Mouse (Mus musculus) retina, postnatal 7 days (tissue): ENCODE results near the gene Stat4.
"Not testable (repeated sequence)": the region's sequence is repeated elsewhere in the genome, so short reads cannot be mapped to it uniquely, and the experiment has no call there.

Source experiments
- DNase-seq: peaks from one replicate; pipeline ENCODE4 v3.0.0-alpha.2; 2012; ENCODE audit warnings: low read depth, low spot score

Gene Stat4

DNA sequence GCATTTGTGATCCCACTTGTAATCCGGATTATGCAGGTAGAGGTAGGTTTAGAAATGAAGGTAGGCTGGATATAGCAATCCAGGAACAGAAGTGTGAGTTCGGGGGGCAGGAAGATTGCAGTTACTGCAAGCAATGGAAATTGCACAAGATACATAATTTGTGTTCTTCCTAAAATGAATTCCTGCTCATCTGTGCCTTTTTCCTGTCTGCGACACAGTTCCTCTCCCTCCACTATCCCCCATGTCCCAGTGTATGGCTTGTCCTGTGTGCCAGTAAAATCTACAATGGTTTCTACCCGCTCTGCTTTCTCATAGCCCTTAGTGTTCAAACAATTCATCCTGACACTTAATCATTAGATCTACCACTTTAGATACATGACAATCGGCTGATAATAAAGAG is 41.7 kb downstream of the Stat4 start:
- no peak for DNase-seq

DNA sequence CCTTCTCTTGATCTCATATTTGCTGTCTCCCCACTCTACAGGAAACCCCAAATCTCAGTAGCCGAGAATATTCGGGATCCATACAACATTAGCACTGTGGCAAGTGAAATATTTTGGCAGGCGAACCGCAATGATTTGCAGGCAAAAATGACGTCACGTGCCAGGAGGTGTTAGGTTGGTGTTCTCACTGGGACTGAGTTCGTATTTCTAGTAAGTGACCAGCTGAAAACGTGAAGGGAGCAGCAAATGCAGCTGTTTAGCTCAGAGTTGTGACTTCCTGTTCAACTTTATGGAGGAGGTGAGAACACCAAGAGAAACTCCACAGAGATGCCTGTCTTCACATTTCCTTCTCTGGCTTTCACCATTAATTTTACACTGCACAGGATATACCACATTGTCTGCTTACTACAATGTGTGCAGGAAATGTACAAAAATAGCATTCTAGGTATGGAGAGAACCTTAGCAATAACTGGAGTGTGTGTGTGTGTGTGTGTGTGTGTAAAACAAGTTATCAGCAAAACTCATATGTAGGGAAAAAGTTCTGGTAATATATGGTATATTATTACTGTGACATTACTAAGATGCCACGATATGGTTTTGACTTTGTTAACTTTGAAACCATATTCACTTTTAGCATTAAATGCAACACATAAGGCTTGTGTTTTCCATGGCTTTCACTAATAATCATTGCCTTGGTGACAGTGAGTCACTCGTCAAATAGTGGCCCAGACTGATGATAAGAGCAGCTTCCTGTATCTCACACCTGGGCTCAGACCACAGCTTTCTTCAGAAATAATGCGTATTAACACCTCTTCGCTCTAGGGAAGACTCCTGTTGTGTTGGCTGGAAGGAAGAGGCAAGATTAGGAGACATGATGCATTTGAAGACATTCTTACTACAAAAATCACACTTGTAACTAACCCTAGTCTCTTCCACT is 48.1 kb downstream of the Stat4 start:
- DNase-seq = no peak

DNA sequence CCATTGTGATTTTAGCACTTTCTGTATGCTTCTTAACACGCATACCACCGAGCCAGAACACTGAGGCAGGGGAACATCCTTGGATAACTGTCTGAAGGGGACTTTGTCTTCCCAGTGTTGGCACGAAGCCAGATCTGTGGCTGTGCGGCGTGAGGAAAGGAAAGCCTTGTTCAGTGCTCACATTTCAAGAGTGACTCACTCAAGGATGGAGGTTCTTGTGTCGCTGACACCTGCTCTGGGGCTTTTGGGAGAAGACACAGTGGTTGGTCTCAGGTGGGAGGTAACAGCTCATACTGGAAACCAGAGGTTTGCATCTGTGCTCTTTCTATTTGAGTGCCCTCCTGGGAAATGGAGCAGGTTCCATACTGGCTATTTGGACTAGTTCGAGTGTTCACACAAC is 52.2 kb downstream of the Stat4 start:
- no peak for DNase-seq

DNA sequence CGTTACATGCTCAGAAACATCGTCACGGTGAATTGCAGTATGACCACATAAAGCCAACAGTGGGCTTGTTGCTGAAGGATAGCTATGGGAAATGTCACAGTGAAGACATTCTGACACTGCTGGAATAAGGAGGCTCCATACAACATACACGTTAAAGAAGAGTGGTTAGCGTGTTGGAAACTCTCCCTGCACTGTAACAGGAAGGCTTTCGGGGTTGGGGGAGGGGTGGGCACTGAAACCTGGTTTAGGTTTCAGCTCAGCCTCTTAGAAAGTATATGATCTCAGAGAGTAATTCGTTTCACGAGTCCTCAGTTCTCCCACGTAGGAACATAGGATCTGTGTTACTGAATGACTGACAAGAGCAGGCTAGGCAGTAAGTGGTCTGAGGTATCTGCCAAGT is 52.7 kb downstream of the Stat4 start:
- no peak for DNase-seq

DNA sequence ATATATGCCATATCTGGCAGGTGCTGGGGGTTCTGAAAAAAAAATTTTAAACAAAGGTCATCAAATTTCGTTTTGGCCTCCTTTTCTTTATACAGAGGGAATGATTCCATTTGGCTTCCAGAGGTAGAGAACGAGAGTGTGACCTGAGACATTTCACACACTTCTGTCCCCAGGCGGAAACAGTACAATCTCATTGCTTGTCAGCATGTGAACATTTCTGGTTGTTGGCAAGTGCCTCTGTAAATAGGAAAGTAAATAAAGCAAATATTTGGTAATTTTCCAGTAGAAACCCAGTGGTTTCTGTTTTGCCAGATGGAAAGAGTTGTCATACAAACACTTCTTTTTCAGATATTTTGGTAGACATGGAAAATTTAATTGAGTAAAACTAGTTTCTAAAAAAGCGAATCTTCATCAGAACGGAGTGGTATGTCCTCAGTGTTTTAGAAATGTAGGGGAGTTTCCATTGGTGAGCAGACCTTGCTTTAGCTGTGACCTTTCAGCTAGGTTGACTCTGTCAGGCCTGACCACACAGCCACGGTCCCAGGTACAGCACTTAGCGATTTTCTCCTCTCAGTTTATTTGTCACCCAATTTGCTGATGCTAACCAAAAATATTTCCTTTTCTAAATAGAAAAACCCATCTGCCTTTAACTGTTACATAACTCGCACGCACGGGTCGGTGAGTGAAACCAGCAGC is 53.6 kb downstream of the Stat4 start:
- DNase-seq = no peak

DNA sequence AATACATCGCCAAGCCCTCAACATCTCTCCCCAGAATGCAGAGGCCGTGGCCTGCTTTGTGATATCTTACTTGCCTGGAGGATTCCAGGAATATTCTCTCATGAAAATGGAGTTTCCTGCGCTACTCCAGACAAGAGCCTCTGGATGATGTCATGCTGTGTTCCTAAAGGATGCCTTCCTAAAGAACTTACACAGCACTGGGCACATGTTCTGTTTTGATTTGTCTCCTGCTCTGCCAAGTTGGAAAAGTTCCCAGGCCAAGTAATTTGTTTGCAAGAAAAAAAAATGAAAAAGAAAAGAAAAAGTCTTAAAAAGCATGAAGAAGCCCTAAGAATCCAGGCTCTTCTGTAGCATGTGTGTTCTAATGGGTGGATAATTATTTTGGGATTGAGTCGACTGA is 56.2 kb downstream of the Stat4 start:
- no peak for DNase-seq

DNA sequence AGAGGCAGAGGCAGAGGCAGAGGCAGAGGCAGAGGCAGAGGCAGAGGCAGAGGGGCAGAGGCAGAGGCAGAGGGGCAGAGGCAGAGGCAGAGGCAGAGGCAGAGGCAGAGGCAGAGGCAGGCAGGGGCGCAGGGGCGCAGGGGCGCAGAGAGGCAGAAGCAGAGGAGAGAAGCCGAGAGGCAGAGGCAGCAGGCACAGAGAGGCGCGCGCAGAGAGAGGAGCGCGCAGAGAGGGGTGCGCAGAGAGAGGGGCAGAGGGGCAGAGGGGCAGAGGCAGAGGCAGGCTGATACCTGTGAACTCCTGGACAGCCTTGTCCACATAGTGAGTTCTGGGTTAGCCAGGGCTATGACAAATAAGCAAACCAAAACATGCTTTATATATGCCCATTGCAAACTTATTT is 59.9 kb downstream of the Stat4 start:
- not testable (repeated sequence) for DNase-seq

DNA sequence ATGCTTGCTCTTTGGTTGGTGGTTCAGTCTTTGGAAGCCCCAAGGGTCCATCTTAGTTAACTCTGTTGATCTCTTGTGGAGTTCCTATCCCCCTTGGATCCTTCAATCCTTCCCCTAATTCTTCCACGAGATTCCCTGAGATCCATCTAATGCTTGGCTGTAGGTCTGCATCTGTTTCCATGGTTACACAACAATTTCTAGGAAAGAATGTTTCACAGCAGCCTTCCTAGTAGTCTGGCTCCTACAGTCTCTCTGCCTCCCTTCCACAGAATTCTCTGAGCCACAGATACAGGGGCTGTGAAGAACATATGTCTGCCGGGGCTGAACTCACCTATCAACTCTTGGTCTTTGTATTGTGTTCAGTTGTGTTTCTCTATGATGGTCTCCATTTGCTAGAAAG is 61.8 kb downstream of the Stat4 start:
- no peak for DNase-seq

DNA sequence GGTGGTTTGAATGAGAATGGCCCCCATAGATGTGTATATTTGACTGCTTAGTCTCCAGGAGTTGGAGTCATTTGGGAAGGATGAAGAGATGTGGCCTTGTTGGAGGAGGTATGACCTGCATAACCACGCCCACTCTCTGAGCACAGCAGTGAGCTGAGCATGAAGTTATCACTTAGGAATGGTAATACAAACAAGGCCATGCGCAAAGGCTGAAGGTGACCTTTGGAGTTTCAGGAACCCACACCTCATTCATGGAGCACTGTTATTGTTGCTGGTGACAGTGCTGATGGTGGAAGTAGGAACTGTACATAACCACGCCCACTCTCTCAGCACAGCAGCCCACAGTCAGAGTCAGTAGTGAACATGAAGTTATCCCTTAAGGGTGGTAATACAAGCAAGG is 62.9 kb downstream of the Stat4 start:
- no peak for DNase-seq

DNA sequence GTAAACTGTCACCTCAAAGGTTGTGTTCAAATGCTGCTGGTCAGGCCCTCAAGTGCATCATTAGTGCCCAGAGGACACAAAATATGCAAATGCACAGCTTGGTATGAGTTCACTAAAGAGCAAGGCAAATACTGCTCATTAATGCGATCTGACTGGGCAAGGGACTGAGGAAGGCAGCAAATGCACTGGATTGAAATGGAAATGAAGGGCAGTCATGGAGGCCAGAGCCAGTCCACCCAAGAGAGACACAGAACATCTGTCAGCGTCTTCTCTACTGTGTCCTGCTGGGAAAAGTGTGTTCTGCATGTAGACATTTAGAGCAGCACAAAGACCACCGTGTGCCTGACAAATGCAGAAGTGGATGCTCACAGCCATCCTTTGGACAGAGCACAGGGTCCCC is 64.6 kb downstream of the Stat4 start:
- DNase-seq = no peak

DNA sequence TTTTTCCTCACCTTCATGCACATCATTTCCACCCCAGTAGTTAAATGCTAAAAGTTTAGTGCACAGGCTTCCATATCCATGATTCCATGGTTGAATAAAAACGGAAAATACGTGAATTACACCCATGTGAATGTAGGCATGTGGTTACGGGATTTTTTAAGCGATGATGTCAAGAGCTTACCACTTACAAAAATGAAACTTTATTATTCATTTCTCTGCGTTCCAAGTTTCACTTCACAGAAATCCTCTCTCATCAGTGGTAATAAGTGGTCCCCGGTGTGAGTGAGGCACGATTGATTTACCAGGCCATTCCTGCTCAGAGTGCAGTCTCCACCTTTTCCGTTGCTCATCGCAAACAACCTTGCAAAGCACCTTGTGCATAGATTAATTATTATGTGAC is 66.0 kb downstream of the Stat4 start:
- no peak for DNase-seq

DNA sequence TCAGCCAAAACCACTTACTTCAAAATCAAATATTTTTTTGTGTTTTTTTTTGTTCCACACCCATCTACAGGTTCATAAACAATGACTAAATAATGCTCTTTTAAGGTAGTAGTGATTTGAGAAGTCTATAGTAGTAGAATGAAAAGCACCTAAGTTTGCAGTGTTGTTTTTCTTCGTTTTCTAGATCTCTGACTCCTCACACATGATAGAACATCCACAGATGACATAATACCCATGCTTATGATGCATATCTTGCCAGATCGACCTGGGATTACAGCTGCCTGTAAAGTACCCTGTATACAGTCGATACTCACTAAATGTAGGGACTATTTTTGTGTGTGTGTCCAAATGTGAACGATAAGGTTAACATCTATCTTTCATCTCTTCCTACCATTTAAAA is 69.0 kb downstream of the Stat4 start:
- DNase-seq = no peak

DNA sequence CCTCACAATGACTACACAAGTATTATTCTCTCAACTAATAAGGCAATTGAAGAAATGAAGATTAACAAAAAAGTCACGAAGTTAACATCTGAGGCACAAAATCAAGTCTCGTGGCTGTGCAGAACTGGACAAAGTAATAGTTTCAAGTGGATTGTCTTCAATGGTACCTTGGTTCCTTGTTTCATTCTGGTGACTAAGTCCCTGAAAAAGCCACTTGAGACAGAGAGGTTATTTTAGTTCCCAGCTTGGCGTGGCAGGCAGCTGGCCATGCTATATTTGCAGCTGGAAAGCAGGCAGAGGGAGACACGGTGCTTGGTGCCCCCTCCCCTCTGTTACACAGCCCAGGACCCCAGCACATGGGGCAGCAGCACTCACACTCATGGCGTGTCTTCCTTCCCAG is 70.2 kb downstream of the Stat4 start:
- DNase-seq = no peak

DNA sequence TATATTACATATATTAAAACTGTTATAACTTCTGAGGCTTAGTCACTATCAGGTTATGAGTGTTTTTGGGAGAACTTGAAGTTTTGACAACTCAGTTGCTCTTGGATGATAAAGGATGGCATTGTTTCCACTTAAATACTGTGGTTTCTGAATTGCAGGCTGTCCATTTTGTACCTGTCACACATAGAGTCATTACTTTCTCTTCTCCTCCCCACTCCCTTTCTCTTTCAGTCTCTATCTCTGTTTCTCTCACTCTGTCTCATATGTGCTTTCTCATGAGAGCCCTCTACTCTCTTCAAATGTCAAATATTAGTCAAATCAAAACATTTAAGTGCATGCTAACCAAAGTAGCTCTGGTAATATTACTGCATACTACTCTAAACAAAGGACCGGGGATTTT is 79.3 kb downstream of the Stat4 start:
- no peak for DNase-seq

DNA sequence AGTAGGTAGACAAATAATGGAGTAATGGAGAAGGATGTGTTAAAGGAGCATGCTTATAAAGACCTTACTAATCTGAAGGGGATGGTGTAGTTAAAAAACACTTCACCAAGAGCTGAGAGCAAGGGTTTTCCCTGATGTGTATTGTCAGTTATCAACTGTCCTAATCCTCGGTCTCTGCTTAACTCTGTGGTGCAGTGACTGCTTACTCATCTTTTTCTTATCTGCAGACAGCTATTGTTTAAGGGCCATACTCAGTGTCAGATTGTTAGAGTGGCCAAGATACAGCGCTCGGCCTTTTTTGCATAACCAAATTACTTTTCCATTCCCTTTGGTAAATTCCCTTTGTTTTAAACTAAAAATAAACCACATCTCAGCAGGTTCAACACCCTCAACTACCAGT is 79.7 kb downstream of the Stat4 start:
- DNase-seq = no peak

DNA sequence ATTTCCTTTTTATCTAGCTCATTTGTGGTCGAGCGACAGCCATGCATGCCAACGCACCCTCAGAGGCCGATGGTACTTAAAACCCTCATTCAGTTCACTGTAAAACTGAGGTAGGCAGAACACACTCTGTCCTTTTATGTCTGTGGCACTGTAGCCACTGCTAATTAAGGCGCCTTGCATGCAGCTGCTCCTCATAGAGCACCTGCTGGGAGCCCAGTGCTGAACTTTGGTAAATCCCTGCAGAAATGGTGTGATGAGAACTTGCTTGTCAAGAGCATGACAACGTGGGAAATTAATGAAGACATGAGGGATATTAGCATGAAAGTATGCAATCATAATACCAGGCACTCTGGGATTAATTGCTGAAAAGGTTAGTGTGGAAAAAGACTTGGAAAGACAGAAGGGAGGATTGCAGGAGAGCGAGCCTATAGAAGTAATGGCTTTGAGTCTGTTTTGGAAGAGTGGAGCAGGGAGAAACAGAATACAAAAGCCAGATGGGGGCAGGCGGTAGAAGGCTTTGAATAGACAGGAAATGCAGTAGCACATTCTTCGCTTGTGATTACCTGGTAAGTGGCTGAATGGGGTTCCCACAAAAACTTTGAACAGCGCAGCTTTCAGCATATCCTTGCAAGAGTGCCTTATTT is 92.9 kb downstream of the Stat4 start:
- no peak for DNase-seq

DNA sequence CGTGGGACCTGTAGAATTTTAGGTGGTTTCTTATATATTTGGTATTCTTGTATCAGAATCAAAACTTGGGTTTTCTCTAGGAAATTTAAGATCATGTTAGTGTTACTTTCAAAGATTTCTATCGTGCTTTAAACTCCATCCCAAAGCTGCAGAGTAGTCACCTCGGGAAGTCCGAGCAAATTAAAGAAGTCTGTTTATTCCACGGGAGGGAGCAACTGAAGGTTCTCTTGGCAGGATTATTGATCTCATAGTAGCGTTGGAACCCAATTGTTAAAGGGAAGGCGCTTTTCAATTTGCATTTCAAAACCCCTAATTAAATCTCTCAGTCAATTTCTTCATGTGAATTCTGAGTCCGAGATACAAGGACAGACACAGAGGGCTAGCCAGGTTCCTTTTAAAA is 93.4 kb downstream of the Stat4 start:
- DNase-seq = no peak

DNA sequence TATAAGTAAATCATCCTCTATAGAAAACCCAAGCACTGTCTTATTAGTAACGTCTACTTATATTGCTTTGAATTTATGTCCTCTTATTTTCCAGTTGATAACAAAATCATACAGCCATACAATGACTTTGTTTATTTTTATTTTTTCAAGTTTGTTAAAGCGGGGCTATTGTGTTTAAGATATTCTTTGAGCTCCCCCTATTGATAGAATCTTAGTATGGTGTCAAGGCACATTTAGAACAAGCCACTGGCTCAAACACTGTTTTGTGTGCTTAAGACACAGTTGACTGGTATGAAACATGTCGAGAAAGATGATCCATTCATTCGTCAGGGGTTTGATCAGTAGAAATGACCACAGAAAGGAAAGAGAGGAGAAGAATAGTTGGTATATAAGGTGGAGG is 99.3 kb downstream of the Stat4 start:
- no peak for DNase-seq

DNA sequence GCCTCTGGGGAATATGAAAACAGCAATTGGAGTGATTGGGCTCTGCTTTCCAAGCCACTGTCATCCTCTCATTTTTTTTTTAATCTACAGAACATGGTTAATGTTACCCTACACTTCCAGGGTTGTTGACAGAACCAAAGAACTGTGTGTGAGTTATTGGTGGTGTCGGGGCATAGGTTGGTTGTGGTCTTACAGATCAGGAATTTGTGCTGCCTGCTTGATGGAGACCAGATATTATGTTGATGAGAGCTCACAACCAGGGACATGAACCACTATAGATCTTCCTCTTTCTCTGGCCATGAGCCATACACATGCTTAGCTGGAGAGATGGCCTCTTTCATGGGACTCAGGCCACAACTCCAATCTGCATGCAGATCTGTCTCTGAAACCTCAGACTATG is 100.2 kb downstream of the Stat4 start:
- no peak for DNase-seq

DNA sequence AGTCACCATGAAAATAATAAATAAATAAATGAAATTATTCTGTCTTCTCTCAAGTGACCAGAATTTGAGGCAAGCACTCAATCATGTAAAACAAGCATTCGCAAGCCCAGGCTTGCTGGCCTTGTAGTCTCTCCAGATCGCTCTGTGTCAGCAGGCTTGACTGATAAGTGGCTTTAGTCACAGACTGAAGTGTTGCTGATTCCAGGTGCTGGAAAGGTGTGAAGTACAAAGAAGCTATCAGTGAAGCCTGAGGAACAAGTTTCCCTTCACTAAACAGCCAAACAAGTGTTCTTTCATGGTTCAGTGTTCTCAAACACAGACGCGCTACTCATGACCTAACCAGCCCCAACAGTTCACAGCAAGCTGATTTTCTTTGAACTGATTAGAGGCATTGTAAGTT is 101.7 kb downstream of the Stat4 start:
- DNase-seq = no peak

DNA sequence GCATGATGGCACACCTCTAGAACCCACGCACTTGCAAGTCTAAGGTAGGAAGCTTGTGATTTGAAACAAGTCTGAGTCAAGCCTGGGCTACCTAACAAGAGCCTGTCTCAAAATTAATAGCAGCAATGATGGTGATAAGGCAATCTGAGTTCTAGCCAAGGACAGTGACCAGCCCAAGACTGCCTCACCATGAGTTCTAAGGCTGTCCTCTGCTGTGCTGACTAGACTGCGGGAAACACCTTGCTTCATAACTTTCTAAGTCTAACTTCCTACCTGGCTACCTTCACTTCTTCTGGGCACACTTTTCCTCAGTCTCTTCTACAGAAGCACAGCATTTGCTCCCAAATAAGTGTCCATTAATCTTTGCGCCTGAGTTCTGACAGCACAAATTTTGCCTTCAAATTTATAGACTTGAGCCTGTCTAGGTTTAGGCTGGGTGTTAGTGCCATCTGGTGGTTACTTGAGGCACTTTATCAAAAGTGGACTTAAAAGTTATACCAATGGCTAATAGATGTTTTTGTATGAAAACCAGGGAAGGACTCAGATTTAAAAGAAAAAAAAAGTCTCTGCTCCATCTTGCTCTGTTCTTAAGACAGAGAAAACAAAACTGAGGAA is 111.8 kb downstream of the Stat4 start:
- DNase-seq = no peak

DNA sequence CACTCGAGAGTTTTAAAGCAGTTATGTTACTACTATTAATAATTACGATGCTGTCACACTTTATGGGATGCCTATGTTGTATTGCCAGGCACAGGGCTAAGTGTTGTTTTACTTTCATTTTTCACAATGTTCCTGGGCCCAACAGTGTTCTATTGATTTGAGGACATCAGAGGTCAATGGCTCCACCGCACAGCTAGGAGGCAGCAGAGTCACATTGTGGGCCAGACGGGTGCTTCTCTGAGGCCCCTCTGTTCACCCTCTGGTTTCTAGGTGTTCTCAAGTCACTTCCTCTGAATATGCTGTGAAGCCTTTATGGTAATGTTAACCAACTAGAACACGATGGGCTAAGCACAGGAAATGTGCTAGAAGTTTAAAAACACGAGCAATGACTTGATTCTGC is 113.5 kb downstream of the Stat4 start:
- no peak for DNase-seq
